Mouse (Mus musculus) hindbrain, embryonic 15.5 days (tissue): ENCODE measurements around the gene Spo11. TPM values are rescaled to one million over a fixed set of nuclear protein-coding genes. Genes with fewer than 3 reads are reported as not detected.

Experiments
- ATAC-seq: fragments of 200-750 bp; cut with Nextera tagmentation; 2 replicates; pipeline ENCODE4 v1.8.0; 2017; ENCODE audit warnings: low read depth, moderate number of reproducible peaks, moderate TSS enrichment; ENCODE audit not compliant: low FRiP score
- H3K27ac ChIP-seq: fragments of 300-500 bp; sonication (generic); replicated peaks from 2 replicates; pipeline ENCODE4 v1.5.1; 2015; ENCODE audit warnings: mild to moderate bottlenecking, inconsistent platforms
- H3K27me3 ChIP-seq: fragments of 300-500 bp; sonication (generic); 2 replicates; pipeline ENCODE4 v1.6.1; 2015; ENCODE audit warnings: control low read depth, inconsistent platforms
- H3K36me3 ChIP-seq: fragments of 300-500 bp; sonication (generic); 2 replicates; pipeline ENCODE4 v1.6.1; 2015; ENCODE audit warnings: control low read depth, inconsistent platforms
- H3K4me1 ChIP-seq: fragments of 300-500 bp; sonication (generic); replicated peaks from 2 replicates; pipeline ENCODE4 v1.6.1; 2015; ENCODE audit warnings: control low read depth, inconsistent platforms
- H3K4me2 ChIP-seq: fragments of 300-500 bp; sonication (generic); 2 replicates; pipeline ENCODE4 v1.6.1; 2015; ENCODE audit warnings: moderate library complexity, mild to moderate bottlenecking, inconsistent platforms
- H3K4me3 ChIP-seq: fragments of 300-500 bp; sonication (generic); 2 replicates; pipeline ENCODE4 v1.5.1; 2015; ENCODE audit warnings: mild to moderate bottlenecking, inconsistent platforms
- H3K9ac ChIP-seq: fragments of 300-500 bp; sonication (generic); 2 replicates; pipeline ENCODE4 v1.6.1; 2015; ENCODE audit warnings: inconsistent platforms
- H3K9me3 ChIP-seq: fragments of 300-500 bp; sonication (generic); 2 replicates; pipeline ENCODE4 v1.6.1; 2016; ENCODE audit warnings: control low read depth, inconsistent platforms
- WGBS: fragments of 180-500 bp; shearing (Covaris S2); methylation state at CpG from one replicate; pipeline ENCODE4 v1.1.7; 2015; 5-methylcytosine and 5-hydroxymethylcytosine counted together
- polyA plus RNA-seq: library from polyadenylated mRNA; unstranded; fragments of >200 nt; fragmentation: Nextera tagmentation; extraction: Ambion mirVana; gene quantifications from 2 replicates; pipeline ENCODE4 v1.2.1, GENCODE M21; 2015

Spo11 gene
- polyA plus RNA-seq, result 0.96 and 1.4 TPM in 2 replicates

DNA sequence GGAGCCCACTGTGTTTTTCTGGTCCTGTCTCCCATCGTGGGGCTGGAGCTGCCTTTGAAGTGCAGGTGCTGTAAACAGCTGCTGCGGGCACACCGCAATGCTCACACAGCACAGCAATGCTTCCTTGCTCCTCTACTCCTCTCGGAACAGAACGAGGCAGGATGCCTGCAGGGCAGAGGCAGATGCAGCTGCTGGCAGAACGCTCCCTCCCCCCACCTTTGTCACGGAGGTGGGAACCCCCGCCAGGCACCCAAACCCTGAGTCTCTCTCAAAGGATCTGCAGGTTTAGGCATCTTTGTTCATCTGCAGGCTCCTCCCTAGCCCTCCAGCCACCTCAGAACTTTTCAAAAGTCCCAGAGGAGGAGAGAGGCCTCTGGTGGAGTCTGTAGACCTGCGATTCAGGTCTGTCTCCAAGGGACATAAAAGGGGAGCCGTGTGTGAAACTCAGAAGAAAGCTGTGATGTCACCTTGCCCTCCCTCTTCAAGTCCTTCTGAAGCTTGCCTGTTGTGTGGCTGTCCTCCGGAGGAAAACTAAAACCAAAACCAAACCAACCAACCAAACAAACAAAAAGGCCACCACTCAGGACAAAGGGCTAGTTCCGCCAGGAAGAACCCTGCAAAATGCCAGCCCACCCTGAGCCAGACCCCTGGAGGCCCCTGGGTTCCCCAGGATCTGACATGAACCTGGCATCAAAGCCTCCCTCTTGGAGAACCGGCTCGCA is at the start of gene Spo11:
TSS of gene Spo11 (plus strand) at position 292 of the 722 bp plus-strand sequence.
- no peaks in the 10 kb centered on the region for H3K27me3 ChIP-seq
- no peaks in the 10 kb centered on the region for H3K9me3 ChIP-seq
- H3K9ac ChIP-seq, result no peak within 1 kb of the TSS
- H3K36me3 ChIP-seq, result no peaks in the 10 kb centered on the region
- H3K4me3 ChIP-seq, result no peak within 1 kb of the TSS
- H3K4me2 ChIP-seq, result peak within 1 kb of the TSS; percentile 19
- peaks cover 24% of the 10 kb centered on the region for H3K4me1 ChIP-seq
- peak; percentile 52; the same call in 1 of the 2 replicates for ATAC-seq
- 15% methylated on average over 14 of the region's 14 CpGs for WGBS
- no peak within 1 kb of the TSS; the same call in 1 of the 2 replicates for H3K27ac ChIP-seq

DNA sequence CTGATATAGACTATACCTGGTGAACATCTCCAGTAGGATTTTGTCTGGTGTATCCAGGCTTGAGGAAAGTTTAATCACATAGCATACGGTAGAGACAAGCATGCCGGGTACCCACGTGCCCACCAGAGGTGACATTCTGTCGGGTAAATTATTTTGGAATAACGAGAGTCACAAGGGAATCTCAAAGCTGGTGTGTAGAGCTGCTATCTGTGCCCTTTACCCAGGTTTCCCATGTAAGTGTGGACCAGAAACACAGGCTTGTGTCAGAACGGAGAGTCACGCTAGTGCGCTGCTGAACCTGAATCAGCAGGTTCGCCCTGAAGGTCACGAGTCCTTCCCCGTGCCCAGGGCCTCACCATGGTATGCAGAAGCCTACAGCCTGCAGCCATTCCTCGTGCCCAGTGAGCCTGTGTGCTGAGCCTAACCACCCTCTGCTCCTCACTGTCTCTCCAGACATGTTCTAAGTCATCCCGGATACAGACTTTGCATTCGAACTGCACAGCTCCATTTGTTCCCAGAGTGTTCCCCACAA is 47.5 kb upstream of the Spo11 start:
- Histone ChIP-seq H3K4me1 (peaks cover 16% of the 10 kb centered on the region), H3K9ac (no peak overlapping the region), H3K9me3 (no peaks in the 10 kb centered on the region), H3K4me3 (no peak overlapping the region), H3K27me3 (peaks cover 11% of the 10 kb centered on the region; the same call in 1 of the 2 replicates), H3K27ac (no peak overlapping the region), H3K36me3 (no peaks in the 10 kb centered on the region), H3K4me2 (no peak overlapping the region)
- no peak for ATAC-seq
- 75% methylated on average over 14 of the region's 14 CpGs for WGBS

DNA sequence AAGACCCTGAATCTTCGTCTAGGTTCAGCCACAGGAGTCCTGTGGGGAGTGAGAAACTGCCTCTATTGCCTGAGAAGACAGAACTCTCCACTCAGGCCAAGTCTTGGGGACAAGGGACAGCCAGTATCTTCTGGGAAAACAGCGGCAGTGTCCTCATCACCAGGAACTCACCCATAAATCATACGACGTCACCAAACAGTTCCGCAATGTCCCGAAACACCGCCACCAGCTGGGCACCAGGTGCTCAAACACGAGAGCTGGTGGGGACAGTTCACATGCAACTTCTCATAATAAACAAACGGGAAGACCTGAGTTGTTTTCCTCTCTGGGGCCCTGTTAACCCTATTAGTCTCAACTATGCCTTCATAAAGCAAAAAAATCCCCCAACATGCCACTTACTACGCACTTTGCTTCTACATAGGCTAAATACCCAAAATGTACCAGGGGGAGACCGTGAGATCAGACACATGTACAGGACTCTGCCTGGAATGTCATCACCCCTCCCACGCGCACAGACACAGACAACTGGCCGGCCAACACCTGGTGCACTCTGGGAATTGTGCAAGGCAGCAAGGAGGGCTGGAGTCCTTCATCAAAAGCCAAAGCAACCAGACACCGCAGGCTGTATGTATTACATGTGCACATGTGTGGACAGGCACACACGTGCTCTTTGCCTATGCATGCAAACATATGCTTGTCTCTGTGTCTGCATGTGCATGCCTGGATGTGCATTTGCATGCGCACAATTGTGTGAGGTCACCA is 46.2 kb upstream of the Spo11 start:
- Histone ChIP-seq H3K36me3 (no peaks in the 10 kb centered on the region), H3K4me1 (peaks cover 25% of the 10 kb centered on the region), H3K4me2 (no peak overlapping the region), H3K27ac (no peak overlapping the region), H3K9ac (no peak overlapping the region), H3K27me3 (peaks cover 19% of the 10 kb centered on the region; the same call in 1 of the 2 replicates), H3K4me3 (no peak overlapping the region), H3K9me3 (no peaks in the 10 kb centered on the region)
- ATAC-seq, result no peak
- 80% methylated on average over 17 of the region's 17 CpGs for WGBS

DNA sequence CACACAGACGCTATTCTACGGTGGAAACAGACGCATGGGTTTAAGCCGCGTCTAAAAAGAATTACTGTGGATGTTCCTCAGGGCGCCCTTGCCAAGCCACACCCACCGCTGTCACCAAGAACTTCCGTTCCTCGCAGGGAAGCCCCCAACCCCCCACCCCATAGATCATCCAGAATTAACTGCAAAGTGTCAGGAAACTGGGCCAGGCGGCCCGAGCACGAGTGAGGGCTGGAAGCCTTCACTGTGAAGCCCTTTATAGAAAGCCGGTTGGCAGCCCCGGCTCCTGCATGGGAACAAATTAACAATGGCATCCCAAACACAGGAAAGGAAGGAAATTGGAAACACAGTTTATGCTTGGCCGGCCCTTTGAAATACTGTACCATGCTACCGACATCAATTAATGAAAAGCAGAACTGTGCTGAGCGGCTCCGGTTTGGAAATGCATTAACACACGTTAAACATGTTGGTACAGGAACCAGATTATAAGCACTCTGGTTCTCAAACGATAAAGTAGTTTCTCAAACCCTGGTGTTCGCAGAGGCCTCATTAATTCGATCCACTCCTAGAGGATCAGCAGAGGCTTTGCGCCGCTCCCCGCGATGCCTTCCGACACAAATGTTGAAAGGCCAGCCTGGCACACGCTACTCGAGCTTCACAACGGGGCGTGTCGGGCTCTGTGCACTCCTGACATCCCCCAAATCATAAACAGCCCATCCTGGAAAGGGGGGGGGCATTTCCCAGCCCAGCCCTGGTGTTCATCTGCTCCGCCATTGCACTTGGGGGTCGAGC is 43.7 kb upstream of the Spo11 start:
- Histone ChIP-seq H3K27ac (peak overlapping the region; percentile 71), H3K4me2 (peak overlapping the region; percentile 46), H3K9me3 (no peaks in the 10 kb centered on the region), H3K4me1 (peaks cover 42% of the 10 kb centered on the region), H3K9ac (no peak overlapping the region), H3K36me3 (no peaks in the 10 kb centered on the region), H3K4me3 (peak overlapping the region; percentile 14), H3K27me3 (peaks cover 41% of the 10 kb centered on the region)
- ATAC-seq, result peak; percentile 43
- WGBS, result 1% methylated on average over 34 of the region's 34 CpGs

DNA sequence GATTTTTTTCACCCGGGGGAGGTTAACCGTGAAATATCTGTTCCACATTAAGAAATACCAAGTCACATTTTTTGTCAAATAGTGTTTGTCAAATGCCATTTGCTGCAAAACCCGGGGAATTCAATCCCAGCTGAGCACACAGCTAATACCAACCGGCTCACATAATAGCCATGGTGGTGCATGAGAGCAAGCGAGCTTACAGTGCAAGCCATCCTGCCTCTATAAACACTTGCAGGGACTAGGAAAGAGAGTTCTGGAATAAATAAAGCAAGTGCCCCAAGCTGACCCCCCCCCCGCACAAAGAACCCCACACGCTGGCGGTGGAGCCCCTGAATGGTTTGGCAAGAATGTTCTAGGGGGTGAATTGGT is 43.1 kb upstream of the Spo11 start:
- H3K4me3 ChIP-seq, result peak overlapping the region; percentile 14
- peaks cover 47% of the 10 kb centered on the region for H3K27me3 ChIP-seq
- peak overlapping the region; percentile 71 for H3K27ac ChIP-seq
- no peak for ATAC-seq
- H3K9ac ChIP-seq, result no peak overlapping the region
- 3% methylated on average over 8 of the region's 8 CpGs for WGBS
- peak overlapping the region; percentile 46 for H3K4me2 ChIP-seq
- H3K36me3 ChIP-seq, result no peaks in the 10 kb centered on the region
- no peaks in the 10 kb centered on the region for H3K9me3 ChIP-seq
- H3K4me1 ChIP-seq, result peaks cover 47% of the 10 kb centered on the region

DNA sequence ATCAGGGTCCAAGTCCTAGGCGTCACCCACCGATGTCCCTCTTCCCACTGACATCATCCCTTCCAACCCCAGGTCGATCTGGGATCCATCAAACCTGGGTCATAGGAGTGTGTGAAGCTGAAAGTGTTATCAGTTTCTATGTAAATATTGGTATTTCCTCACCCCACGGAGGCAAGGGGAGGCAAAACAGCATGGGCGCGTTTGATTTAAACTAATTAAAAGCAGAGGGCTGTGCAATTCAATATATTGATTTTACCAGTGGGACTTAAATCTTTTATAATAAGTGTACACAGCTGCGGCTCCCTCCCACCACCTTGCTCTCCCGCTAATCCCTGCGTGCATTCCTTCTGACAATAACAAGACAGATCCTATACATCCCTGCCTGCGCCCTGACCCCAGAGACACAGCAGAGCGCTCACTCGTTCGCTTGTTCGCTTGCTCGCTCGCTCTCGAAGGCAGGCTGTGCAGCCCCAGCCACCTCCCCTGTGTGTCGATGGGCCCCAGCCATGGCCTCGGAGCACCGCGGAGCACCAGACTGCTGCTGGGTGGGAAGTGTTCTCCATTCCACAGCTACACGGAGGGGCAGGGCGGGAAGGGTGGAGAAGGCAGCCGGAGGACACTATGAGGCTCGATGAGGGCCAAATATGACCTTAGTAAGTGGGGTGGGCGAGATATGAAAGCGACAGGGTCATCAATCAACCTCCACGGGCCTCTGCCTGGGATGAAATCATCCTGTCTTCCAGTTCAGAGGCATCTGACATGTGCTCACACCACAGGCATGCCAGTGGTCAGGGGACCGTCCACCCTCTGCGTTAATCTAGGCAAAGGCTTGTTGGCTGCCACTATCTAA is 42.4 kb upstream of the Spo11 start:
- peak overlapping the region; percentile 39; the same call in 1 of the 2 replicates for H3K27ac ChIP-seq
- 5% methylated on average over 30 of the region's 30 CpGs for WGBS
- peaks cover 54% of the 10 kb centered on the region for H3K27me3 ChIP-seq
- H3K9me3 ChIP-seq, result no peaks in the 10 kb centered on the region
- peaks cover 54% of the 10 kb centered on the region for H3K4me1 ChIP-seq
- H3K36me3 ChIP-seq, result no peaks in the 10 kb centered on the region
- no peak overlapping the region for H3K4me3 ChIP-seq
- H3K4me2 ChIP-seq, result peak overlapping the region; percentile 30
- no peak for ATAC-seq
- H3K9ac ChIP-seq, result peak overlapping the region; percentile 11; the same call in 1 of the 2 replicates

DNA sequence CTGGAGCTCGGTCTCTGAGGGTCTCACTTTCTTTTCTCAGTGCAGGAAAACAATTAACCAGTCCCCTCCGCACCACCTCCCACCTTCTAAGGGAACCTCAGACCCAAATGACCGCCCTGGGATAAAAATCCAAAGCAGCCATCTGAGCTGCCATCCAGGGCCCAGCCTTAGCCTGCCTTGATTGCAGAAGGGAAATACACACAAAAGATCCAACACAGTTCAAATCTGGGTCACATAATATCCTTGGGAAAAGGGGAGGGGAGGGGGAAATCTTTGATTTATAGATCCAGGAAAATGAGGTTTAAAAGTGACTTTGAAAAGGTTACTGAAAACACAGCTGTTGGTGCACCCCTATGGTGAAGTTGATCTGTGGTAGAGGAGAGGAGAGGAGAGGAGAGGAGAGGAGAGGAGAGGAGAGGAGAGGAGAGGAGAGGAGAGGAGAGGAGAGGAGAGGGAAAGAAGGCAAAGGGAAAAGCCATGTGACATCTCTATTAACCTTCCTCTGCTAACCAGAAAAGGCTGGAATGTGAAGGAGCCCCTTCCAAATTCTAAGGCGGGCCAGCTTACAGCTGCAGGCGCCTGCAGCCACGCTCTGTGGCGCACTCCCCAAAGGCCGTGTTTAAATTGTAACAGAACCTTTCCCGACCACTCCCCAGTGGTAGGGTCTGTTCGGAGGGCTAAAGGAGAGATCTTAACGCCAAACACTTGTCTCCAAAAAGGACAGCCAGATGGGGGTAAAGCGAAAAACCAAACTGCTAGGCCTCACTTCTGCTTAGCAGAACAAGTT is 41.5 kb upstream of the Spo11 start:
- ATAC-seq, result no peak
- 23% methylated on average over 12 of the region's 12 CpGs for WGBS
- H3K27me3 ChIP-seq, result peaks cover 57% of the 10 kb centered on the region
- peaks cover 62% of the 10 kb centered on the region for H3K4me1 ChIP-seq
- H3K9me3 ChIP-seq, result no peaks in the 10 kb centered on the region
- H3K36me3 ChIP-seq, result no peaks in the 10 kb centered on the region
- H3K4me2 ChIP-seq, result peak overlapping the region; percentile 30
- H3K9ac ChIP-seq, result no peak overlapping the region
- no peak overlapping the region for H3K4me3 ChIP-seq
- H3K27ac ChIP-seq, result 0 out of 2 replicates have a peak overlapping the region, but pooled peaks have one; percentile 39

DNA sequence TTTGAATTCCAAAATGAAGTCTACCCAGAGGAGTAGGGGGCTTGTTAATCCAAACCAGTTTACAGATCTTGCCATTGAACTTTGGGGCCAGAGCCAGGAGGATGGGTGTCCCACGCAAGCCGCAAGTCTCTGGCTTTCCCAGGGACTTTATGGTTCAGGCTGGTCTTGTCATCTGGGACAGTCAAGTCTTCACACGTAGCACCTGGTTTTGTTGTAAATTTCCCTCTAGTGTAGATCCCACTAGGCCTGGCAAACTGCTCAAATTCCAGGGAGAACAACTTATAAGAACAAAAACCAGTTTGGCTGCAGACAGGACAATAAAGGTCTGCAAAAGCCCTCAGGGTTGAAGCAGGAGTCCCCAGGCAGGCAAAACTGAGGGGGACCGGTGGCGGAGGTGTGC is 40.7 kb upstream of the Spo11 start:
- WGBS, result 24% methylated on average over 5 of the region's 5 CpGs
- no peak for ATAC-seq
- Histone ChIP-seq H3K9me3 (no peaks in the 10 kb centered on the region), H3K9ac (no peak overlapping the region), H3K4me1 (peaks cover 62% of the 10 kb centered on the region), H3K27ac (no peak overlapping the region), H3K36me3 (no peaks in the 10 kb centered on the region), H3K4me2 (peak overlapping the region; percentile 7; the same call in 1 of the 2 replicates), H3K27me3 (peaks cover 66% of the 10 kb centered on the region), H3K4me3 (no peak overlapping the region)

DNA sequence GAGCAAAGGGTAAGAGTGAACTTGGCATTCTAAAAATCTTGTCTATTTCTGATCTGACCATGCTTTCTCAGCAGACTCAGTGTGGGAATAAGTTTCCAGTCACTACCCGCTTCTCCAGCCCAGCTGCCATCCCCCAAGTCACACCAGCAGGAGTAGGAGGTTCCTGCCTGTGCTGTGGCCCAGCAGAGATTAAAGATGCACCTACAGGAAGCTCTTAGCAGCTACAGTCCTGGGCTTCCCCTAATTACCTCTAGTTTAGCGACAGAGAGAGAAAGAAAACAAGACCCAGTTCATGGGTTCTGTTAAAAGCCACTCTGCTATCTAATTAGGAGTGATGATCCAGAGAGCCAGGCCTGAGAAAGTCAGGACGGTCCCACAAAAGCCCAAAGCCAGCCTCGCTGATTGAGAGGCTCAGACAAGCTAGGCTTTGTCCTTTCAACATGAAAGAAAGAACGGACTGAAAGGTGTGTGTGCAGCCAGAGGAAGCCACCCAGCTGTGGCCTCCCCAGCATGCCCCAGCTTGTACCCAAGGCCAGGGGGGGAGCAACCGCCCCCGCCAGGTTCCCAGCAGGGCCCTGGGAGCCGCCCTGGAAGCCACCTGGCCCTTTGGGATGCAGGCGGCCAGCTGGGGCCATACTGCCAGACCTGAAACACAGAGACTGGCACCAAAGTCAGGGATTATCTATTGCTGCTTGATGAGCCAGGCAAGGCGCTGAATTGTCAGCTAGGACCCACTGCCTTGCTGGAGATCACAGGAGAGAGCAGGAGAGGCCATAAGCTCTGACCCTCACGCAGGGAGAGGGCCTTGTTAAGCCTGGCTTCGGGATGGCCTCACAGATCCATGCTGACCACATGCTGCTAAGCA is 39.9 kb upstream of the Spo11 start:
- Histone ChIP-seq H3K9me3 (no peaks in the 10 kb centered on the region), H3K27ac (peak overlapping the region; percentile 21; the same call in 1 of the 2 replicates), H3K36me3 (no peaks in the 10 kb centered on the region), H3K27me3 (peaks cover 70% of the 10 kb centered on the region), H3K4me2 (peak overlapping the region; percentile 85), H3K4me1 (peaks cover 62% of the 10 kb centered on the region), H3K4me3 (peak overlapping the region; percentile 44), H3K9ac (peak overlapping the region; percentile 16; the same call in 1 of the 2 replicates)
- no peak for ATAC-seq
- 15% methylated on average over 12 of the region's 12 CpGs for WGBS
